Mouse (Mus musculus): ENCODE data around the gene Nfyc.

GRCm38 (mm10) chr4:120850946-120851345, 19.6 kb upstream of the Nfyc start:
- TF ChIP-seq POLR2A (IDR thresholded peaks at IDR 0.05; ENCODE audit: low read depth, low read length) (no peak), CTCF (IDR thresholded peaks at IDR 0.05; ENCODE audit: borderline replicate concordance, insufficient read depth, low read length) (peak; percentile 72; the same call in 1 of the 2 replicates)
